Mouse (Mus musculus) hindbrain, embryonic 10.5 days (tissue): ENCODE data around the gene Slc44a5. TPM values are rescaled to one million over a fixed set of nuclear protein-coding genes. Genes with fewer than 3 reads are reported as not detected.

Experiments
- DNase-seq: peaks from one replicate; pipeline ENCODE4 v3.0.0-alpha.2; 2017; ENCODE audit warnings: low spot score
- H3K27ac ChIP-seq: fragments of 300-500 bp; sonication (generic); 2 replicates; pipeline ENCODE4 v1.5.1; 2016; ENCODE audit warnings: mild to moderate bottlenecking, moderate library complexity
- H3K27me3 ChIP-seq: fragments of 300-500 bp; sonication (generic); 2 replicates; pipeline ENCODE4 v1.6.1; 2016; ENCODE audit warnings: mild to moderate bottlenecking; ENCODE audit not compliant: poor library complexity, insufficient read depth, severe bottlenecking
- H3K36me3 ChIP-seq: fragments of 300-500 bp; sonication (generic); 2 replicates; pipeline ENCODE4 v1.6.1; 2016; ENCODE audit warnings: mild to moderate bottlenecking, moderate library complexity
- H3K4me1 ChIP-seq: fragments of 300-500 bp; sonication (generic); replicated peaks from 2 replicates; pipeline ENCODE4 v1.6.1; 2016; ENCODE audit warnings: mild to moderate bottlenecking
- H3K4me3 ChIP-seq: fragments of 300-500 bp; sonication (generic); 2 replicates; pipeline ENCODE4 v1.5.1; 2016; ENCODE audit warnings: mild to moderate bottlenecking, moderate library complexity
- H3K9me3 ChIP-seq: fragments of 300-500 bp; sonication (generic); 2 replicates; pipeline ENCODE4 v1.6.1; 2016; ENCODE audit warnings: mild to moderate bottlenecking, moderate library complexity
- WGBS: fragments of 180-500 bp; shearing (Covaris S2); methylation state at CpG from one replicate; pipeline ENCODE4 v1.1.7; 2016; 5-methylcytosine and 5-hydroxymethylcytosine counted together
- polyA plus RNA-seq: library from polyadenylated mRNA; unstranded; fragments of >200 nt; fragmentation: Nextera tagmentation; extraction: Ambion mirVana; gene quantifications from 2 replicates; pipeline ENCODE4 v1.2.1, GENCODE M21; 2016

Slc44a5 gene
- polyA plus RNA-seq, 1 experiment from 2014 or later: 4.5 TPM

DNA sequence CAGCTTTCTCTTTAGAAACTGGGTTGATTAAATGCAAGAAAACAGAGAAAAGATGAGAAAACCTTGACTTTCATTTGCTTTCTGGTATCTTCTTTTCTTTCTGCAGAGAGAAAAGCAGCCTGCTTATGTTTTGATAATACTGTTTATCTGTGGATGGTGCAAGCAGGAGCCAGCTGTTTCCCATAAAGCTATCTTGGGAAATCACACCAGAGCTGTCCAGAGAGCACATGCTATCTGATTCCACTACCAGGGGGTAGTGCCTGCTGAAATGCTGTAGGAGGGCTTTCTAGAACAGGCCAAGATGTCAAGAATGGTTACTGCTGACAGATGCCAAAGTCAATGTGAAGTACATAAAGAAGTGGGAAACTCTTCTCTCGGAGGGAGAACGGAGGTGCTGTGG, 314.0 kb downstream of the Slc44a5 start:
- Histone ChIP-seq H3K4me1 (no peaks in the 10 kb centered on the region; the same call in 1 of the 2 replicates), H3K4me3 (no peak overlapping the region), H3K36me3 (no peaks in the 10 kb centered on the region), H3K27me3 (no peaks in the 10 kb centered on the region), H3K27ac (no peak overlapping the region), H3K9me3 (no peaks in the 10 kb centered on the region)
- no peak for DNase-seq
- 71% methylated on average over 2 of the region's 2 CpGs for WGBS

DNA sequence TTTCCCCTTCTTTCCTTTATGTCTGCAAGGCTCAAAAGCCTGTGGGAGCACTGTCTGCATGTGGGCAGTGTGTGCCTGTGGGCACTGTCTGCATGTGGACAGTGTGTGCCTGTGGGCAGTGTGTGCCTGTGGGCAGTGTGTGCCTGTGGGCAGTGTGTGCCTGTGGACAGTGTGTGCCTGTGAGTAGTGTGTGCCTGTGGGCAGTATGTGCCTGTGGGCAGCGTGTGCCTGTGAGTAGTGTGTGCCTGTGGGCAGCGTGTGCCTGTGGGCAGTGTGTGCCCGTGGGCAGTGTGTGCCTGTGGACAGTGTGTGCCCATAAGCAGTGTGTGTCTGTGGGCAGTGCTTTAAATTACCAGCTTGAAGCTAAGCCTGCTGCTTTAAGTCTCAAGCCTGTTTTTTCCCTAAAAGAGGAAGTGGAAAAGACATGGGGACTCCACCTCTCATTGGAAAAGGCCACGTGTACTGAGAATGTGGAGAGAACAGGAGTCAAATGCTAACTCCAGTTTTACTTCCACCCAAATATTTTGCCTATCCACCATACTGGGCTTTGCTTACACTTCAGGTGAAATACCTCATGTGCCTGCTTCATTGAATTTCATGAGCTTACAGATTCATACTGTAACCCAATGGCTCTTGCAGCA, 315.3 kb downstream of the Slc44a5 start:
- WGBS: 91% methylated on average over 4 of the region's 4 CpGs
- Histone ChIP-seq H3K4me1 (no peaks in the 10 kb centered on the region; the same call in 1 of the 2 replicates), H3K27me3 (no peaks in the 10 kb centered on the region), H3K9me3 (no peaks in the 10 kb centered on the region), H3K4me3 (no peak overlapping the region), H3K36me3 (no peaks in the 10 kb centered on the region), H3K27ac (peak overlapping the region; percentile 35; the same call in 1 of the 2 replicates)
- no peak for DNase-seq

DNA sequence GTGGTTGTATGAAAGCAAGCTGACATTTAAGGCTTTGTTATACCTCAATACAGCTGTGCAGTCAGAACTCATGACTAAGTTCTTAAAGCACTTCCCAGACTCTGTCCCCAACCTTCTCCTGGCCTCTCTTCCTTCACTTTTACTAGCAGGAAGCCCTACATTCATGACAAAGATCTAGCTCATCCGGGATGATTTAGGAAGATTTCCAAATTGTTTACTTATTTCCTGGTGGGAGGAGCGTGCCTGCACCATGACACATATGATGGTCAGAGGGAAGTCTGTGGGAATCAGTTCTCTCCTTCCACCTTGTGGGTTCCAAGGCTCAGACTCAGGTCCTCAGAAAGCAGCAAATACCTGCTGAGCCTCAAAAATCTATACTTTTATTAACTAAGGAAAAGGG, 317.1 kb downstream of the Slc44a5 start:
- DNase-seq: no peak
- Histone ChIP-seq H3K4me3 (no peak overlapping the region), H3K27ac (no peak overlapping the region), H3K27me3 (no peaks in the 10 kb centered on the region), H3K4me1 (no peaks in the 10 kb centered on the region; the same call in 1 of the 2 replicates), H3K36me3 (no peaks in the 10 kb centered on the region), H3K9me3 (no peaks in the 10 kb centered on the region)
- 85% methylated on average over 2 of the region's 2 CpGs for WGBS

DNA sequence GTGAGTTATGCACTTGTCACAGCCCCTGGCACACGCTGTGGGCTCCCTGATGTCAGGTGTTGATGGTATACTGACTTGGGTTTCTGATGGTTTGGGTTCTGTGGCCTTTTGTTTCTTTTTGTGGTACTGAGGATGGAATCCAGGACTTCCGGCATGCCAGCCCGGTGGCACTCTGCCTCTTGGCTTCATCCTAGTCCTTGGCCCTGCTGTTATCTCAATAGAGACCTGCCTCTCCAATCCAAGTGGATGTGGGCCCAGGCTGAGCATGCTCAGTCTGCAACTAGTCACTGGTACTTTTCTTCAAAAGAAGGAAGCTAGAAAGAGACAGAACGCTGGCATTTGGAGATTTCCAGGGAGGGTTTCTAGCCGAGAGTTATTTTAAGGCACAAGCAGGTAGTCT, 318.9 kb downstream of the Slc44a5 start:
- no peak overlapping the region for H3K27ac ChIP-seq
- H3K4me1 ChIP-seq: no peaks in the 10 kb centered on the region; the same call in 1 of the 2 replicates
- DNase-seq: no peak
- H3K4me3 ChIP-seq: no peak overlapping the region
- no peaks in the 10 kb centered on the region for H3K9me3 ChIP-seq
- no peaks in the 10 kb centered on the region for H3K36me3 ChIP-seq
- WGBS: 73% methylated on average over 5 of the region's 5 CpGs
- no peaks in the 10 kb centered on the region for H3K27me3 ChIP-seq

DNA sequence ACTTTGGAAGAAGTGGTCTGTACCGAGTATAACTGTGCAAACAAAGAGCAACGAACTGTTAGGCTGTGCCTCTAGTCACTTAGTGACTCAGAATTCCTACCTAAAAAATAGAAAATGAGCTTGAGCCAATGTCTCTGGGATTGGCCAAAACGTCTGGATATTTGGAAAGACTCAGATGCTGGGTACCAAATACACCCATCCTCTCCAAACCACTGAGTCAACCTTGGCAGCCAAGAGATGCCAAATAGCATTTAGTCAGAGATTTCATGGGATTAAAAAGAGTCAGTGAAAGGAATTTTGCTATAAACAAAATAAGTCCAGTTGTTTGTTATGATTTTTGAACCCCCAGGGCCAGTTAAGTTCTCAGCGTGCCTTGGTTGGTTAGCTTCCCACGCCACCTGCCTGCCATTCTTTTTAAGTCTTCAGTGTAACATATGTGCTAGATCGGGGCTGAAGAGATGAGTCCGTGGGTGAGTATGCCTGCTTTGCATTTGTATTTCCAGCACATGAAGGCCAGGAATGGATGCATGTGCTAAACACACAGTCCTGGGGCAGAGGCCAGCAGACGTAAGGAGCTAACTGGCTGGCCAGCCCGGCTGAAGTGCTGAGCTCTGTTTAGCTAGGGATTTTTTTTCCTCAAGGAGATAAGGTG, 320.7 kb downstream of the Slc44a5 start:
- 86% methylated on average over 9 of the region's 9 CpGs for WGBS
- no peaks in the 10 kb centered on the region for H3K36me3 ChIP-seq
- no peaks in the 10 kb centered on the region for H3K9me3 ChIP-seq
- H3K27me3 ChIP-seq: no peaks in the 10 kb centered on the region
- H3K27ac ChIP-seq: no peak overlapping the region
- no peak for DNase-seq
- H3K4me1 ChIP-seq: no peaks in the 10 kb centered on the region; the same call in 1 of the 2 replicates
- H3K4me3 ChIP-seq: no peak overlapping the region

DNA sequence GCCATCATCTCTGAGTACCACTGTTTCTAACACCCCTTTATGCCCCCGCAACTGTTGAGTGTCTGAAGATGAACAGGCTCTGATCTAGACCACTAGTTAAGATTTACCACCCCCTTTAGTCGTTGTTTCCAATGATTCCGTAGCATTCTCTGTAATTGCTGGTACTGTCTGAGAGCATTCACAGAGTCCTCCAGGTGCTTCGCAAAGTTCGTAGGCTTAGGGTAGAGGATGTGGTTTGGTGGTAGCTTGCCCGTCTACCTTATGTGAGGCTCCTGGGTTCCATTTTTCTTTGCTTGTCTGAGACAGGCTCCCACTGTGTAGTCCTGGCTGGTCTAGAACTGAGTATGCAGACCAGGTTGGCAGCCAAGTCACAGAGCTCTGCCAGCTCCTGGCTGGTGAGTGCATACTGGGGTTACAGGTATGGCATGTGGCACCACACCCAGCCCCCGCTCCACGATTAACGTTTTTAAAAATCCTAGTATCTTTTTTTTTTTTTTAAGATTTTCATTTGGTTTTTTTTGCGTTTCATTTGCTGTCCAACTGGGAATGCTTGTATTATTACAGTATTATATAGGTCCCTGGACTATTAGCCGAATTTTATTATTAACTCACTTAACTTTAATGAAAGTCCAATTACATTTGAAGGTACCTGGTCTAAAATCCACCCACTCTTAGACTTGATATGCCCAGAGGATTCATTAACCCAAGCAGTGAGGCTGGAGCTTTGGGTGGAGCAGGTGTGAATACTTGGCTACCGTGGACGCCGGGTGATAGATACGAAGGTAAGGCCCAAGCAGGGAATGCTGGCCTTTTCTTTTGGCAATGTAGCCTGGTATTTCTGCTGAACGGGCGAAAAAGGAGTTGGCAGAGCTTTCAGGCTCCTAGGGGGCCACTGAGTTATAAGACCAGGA, 321.9 kb downstream of the Slc44a5 start:
- DNase-seq: no peak
- Histone ChIP-seq H3K4me1 (no peaks in the 10 kb centered on the region; the same call in 1 of the 2 replicates), H3K9me3 (no peaks in the 10 kb centered on the region), H3K27me3 (no peaks in the 10 kb centered on the region), H3K4me3 (no peak overlapping the region), H3K36me3 (no peaks in the 10 kb centered on the region), H3K27ac (no peak overlapping the region)
- WGBS: 94% methylated on average over 17 of the region's 17 CpGs

DNA sequence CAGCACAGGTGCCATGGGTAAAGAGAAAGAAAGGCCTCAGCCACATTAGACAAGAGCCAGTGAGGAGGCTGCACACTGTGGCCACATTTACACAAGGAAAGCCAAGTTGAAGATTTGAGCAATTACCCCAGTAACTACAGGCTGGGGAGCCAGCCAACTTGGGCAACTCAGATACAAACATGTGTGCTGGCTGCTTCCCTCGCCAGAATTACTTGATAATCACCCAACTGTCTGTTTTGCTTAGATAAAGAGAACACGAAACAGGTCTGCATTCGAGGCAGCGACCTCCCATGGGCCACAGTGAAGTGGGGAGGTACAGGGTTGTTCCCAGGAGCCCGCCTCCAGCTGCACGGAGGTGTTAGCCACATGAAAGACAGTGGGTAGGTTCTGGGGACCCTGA, 324.3 kb downstream of the Slc44a5 start:
- no peak overlapping the region for H3K27ac ChIP-seq
- DNase-seq: no peak
- H3K36me3 ChIP-seq: no peaks in the 10 kb centered on the region
- no peaks in the 10 kb centered on the region for H3K27me3 ChIP-seq
- WGBS: 72% methylated on average over 6 of the region's 6 CpGs
- H3K4me1 ChIP-seq: no peaks in the 10 kb centered on the region
- H3K9me3 ChIP-seq: no peaks in the 10 kb centered on the region
- no peak overlapping the region for H3K4me3 ChIP-seq

DNA sequence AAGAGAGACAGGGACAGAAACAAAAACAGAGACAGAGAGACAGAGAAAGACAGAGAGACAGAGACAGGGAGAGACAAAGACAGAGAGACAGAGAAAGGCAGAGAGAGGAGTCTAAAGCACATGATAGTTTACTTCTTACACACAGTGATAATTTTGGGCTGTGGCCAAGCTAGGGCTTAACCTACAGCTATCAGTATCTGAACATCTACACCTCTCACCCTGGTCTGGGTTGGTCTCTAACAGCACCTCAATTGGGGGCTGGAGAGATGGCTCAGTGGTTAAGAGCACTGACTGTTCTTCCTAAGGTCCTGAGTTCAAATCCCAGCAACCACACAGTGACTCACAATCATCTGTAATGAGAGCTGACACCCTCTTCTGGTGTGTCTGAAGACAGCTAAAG, 325.3 kb downstream of the Slc44a5 start:
- Histone ChIP-seq H3K9me3 (no peaks in the 10 kb centered on the region), H3K4me1 (no peaks in the 10 kb centered on the region), H3K27me3 (no peaks in the 10 kb centered on the region), H3K36me3 (no peaks in the 10 kb centered on the region), H3K27ac (no peak overlapping the region), H3K4me3 (no peak overlapping the region)
- DNase-seq: no peak

DNA sequence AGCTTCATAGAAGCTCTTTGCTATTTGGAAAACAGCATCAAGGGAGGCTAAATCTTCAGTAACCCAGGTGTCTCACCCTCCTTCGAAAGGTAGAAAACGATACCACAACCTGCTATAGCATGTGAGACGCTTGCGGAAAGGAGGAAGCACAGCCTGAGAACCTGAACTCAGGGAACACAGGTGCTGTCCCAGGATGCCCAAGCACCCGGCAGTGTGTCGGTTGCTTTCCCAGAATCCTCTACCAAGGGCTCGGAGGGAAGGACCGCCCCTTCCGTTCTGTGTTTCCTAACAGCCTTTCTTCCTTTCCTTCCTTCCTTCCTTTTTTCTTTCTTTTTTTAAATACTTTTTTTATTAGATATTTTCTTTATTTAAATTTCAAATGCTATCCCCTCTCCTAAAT, 326.8 kb downstream of the Slc44a5 start:
- Histone ChIP-seq H3K4me1 (no peaks in the 10 kb centered on the region), H3K36me3 (no peaks in the 10 kb centered on the region), H3K27me3 (no peaks in the 10 kb centered on the region), H3K9me3 (no peaks in the 10 kb centered on the region), H3K27ac (no peak overlapping the region), H3K4me3 (no peak overlapping the region)
- 94% methylated on average over 9 of the region's 9 CpGs for WGBS
- DNase-seq: no peak

DNA sequence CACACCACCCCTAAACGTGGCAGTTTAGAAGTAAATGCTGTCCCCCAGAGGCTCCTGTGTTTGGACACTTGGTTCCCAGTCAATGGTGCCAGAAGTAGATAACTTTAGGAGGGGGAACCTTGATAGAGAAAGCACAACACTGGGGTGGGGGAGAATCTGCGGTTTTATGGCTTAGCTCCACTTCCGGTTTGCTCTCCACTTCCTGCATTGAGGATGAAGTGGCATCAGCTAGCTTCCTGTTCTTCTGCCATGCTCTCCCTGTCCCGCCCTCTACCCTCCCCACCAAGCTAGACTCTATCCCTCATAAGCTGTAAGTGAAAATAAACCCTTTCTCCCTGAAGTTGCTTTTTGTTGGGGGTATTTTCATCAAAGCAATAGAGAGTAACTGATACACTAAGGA, 327.9 kb downstream of the Slc44a5 start:
- no peak overlapping the region for H3K4me3 ChIP-seq
- no peak overlapping the region for H3K27ac ChIP-seq
- no peaks in the 10 kb centered on the region for H3K9me3 ChIP-seq
- 86% methylated on average over 4 of the region's 4 CpGs for whole genome bisulfite sequencing
- DNase-seq: no peak
- no peaks in the 10 kb centered on the region for H3K4me1 ChIP-seq
- H3K27me3 ChIP-seq: no peaks in the 10 kb centered on the region
- no peaks in the 10 kb centered on the region for H3K36me3 ChIP-seq

DNA sequence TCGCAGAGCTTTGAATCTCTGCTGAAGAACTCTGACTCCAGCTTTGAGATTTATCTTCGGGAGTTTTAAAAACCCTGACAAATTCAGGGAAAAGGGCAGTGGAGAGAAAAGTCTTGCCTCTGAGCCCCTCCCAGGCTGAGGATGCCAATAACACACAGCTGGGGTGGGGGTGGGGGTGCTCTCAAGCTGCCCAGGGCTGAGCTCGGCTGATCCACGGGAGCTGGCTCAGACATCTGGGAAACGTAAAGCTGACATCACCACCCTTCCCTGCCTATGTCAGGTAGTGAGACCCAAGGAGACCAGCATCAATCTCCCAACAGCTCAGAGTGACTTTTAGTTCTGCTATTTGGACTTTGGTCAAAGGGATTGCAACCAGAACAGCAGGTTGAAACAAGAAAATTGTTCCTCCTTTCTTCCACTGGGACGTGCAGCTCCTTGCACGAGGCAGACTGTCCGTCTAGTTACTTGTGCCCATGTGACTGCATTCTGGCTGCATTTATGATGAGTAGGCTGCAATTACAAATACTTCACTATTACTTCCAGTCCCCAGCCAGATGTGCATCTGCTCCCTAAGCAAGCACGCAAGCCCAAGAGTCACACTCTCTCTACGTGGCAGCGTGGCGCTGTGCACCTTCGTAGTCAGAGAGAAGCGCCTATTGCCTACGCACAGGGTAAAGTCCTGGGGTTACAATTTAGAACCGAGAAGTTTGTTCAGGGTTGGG, 332.1 kb downstream of the Slc44a5 start:
- Histone ChIP-seq H3K4me1 (no peaks in the 10 kb centered on the region), H3K9me3 (no peaks in the 10 kb centered on the region), H3K27me3 (no peaks in the 10 kb centered on the region), H3K4me3 (no peak overlapping the region), H3K27ac (no peak overlapping the region), H3K36me3 (no peaks in the 10 kb centered on the region)
- 77% methylated on average over 16 of the region's 16 CpGs for whole genome bisulfite sequencing
- no peak for DNase-seq

DNA sequence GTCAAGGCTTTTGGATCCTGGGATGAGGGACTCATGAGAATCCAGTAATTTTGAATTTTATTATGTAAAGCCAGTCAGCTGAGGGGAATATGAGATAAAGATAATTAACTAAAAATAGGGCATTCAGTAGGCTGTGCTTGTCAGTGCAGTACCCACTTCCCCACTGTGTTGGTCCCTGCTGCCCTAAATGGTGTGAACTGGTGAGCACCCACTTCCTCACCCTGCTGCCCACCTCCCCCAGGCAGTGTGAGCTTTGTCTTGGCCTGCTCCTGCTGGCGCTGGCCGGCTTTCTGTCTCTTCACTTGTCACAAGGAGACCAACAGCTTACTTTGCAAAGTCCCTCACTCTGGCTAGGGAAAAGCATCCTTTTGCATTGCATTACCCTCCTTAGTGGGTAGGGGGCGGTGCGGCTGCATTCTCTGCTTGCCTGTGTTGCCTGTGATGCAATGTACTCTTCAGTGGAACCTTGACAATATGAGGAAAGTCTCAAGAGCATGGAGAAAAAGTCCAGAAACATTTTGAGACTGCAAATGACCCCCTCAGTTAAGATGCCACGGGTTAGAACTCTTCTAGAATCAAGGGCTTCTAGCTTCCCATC, 344.5 kb downstream of the Slc44a5 start:
- no peaks in the 10 kb centered on the region for H3K36me3 ChIP-seq
- peaks cover 7% of the 10 kb centered on the region; the same call in 1 of the 2 replicates for H3K27me3 ChIP-seq
- H3K4me1 ChIP-seq: no peaks in the 10 kb centered on the region
- DNase-seq: peak; percentile 59
- 15% methylated on average over 5 of the region's 5 CpGs for WGBS
- H3K4me3 ChIP-seq: no peak overlapping the region
- H3K27ac ChIP-seq: no peak overlapping the region
- H3K9me3 ChIP-seq: no peaks in the 10 kb centered on the region
